Mouse (Mus musculus): ENCODE results near the gene Gnao1.

GRCm38 (mm10) chr8:93840486-93840885 lies 30.7 kb downstream of the Gnao1 start:
- TF ChIP-seq CTCF (IDR thresholded peaks at IDR 0.05; ENCODE audit: insufficient read depth, low read depth, low read length): no peak
- no peak for TF ChIP-seq POLR2A (IDR thresholded peaks at IDR 0.05; ENCODE audit: insufficient read depth, low read depth, low read length)

Data from olfactory bulb, adult 2 months (tissue).